7 mouse cellular contexts compared by ENCODE assay signal in genomic region chr14:46883068-46883870, GRCm38 (mm10). TPM values are rescaled to one million over a fixed set of nuclear protein-coding genes. Genes with fewer than 3 reads are reported as not detected.
A peak's percentile ranks its signal among the peaks of the same experiment; 100 is the strongest.
DNase-seq lines count a peak whose midpoint lies in the region.

No protein-coding gene starts in this region.

- peak overlapping the region; percentile 77 for H3K4me3 ChIP-seq in midbrain, embryonic 10.5 days

- H3K4me1 ChIP-seq in midbrain, embryonic 10.5 days: peaks cover 53% of the 10 kb centered on the region

- peak; percentile 52 for DNase-seq in adipocyte (ENCODE audit: low spot score)
- peak; percentile 36 to 40 for DNase-seq in cerebellum, postnatal 4 days (ENCODE audit: low spot score in 2 of 2)
- DNase-seq in gastrocnemius, adult 8-10 months (ENCODE audit: low spot score in 2 of 2): peak; percentile 42 to 68
- DNase-seq in induced T-regulatory cell, adult 2 months (ENCODE audit: low read depth): peak; percentile 9
- DNase-seq in left cerebral cortex, postnatal 14 days (ENCODE audit: low spot score in 2 of 2): peak; percentile 72 to 74
- DNase-seq in midbrain, embryonic 10.5 days (ENCODE audit: low spot score): peak; percentile 79
- peak; percentile 14 for DNase-seq in splenic B cell, adult 2 months (ENCODE audit: low read depth, low spot score)

- WGBS in midbrain, embryonic 10.5 days: under 1% methylated on average over 68 of the region's 70 CpGs

- intact Hi-C loops in left cerebral cortex, postnatal 14 days (cut with DNase I): loop anchor here (5.0 to 10.0 kb wide), 2 partner anchors 119 to 302 kb away; partner anchors contain the start of gene Gch1

- H3K9me3 ChIP-seq in midbrain, embryonic 10.5 days (replicated peaks): no peaks in the 10 kb centered on the region

- H3K36me3 ChIP-seq in midbrain, embryonic 10.5 days: no peaks in the 10 kb centered on the region
- no peaks in the 10 kb centered on the region for H3K36me3 ChIP-seq in splenic B cell, adult 2 months (ENCODE audit: control insufficient read depth, insufficient read depth, low read length, poor library complexity, severe bottlenecking)

- peak overlapping the region; percentile 91 for H3K27ac ChIP-seq in midbrain, embryonic 10.5 days (replicated peaks)

- peaks cover 19% of the 10 kb centered on the region for H3K27me3 ChIP-seq in midbrain, embryonic 10.5 days (ENCODE audit: low read depth, poor library complexity, severe bottlenecking)
- peaks cover 4% of the 10 kb centered on the region; the same call in 1 of the 2 replicates for H3K27me3 ChIP-seq in splenic B cell, adult 2 months (ENCODE audit: control insufficient read depth, insufficient read depth, low read length, poor library complexity, severe bottlenecking)

RNA-seq across cellular contexts. Expression of gene Samd4, which starts 0.6 kb away (rescaled TPM):
- total RNA-seq in gastrocnemius, adult 8-10 months (2022): 10 to 100 TPM; 47.4 to 69.0 (median 56.6) TPM
- total RNA-seq in left cerebral cortex, postnatal 14 days (2021): 10 to 100 TPM; 23.1 to 25.9 TPM
- polyA plus RNA-seq in midbrain, embryonic 10.5 days (2016; fragmentation: Nextera tagmentation; extraction: Ambion mirVana): 3.3 and 3.8 TPM in 2 replicates

RNA-seq across cellular contexts. Expression of gene Cgrrf1, which starts 51.3 kb away (rescaled TPM):
- total RNA-seq in gastrocnemius, adult 8-10 months (2022): 10 to 100 TPM; 50.0 to 57.8 (median 53.9) TPM
- total RNA-seq in left cerebral cortex, postnatal 14 days (2021): 10 to 100 TPM; 22.4 to 24.2 TPM
- polyA plus RNA-seq in midbrain, embryonic 10.5 days (2016; fragmentation: Nextera tagmentation; extraction: Ambion mirVana): 36.4 and 37.6 TPM in 2 replicates

Comparison
In these comparisons a context has a peak if more than half of its experiments do, and no peak if none do; other contexts are left out.
1. Peak in every context shown above with its lines: DNase-seq, H3K4me3 ChIP-seq and H3K27ac ChIP-seq.
2. DNase-seq: peak in every context shown above with its lines; median percentile 79 in midbrain, embryonic 10.5 days; 73 in left cerebral cortex, postnatal 14 days; 55 in gastrocnemius, adult 8-10 months; 52 in adipocyte; 38 in cerebellum, postnatal 4 days; 14 in splenic B cell, adult 2 months; 9 in induced T-regulatory cell, adult 2 months.